Mouse (Mus musculus) embryonic facial prominence, embryonic 14.5 days (tissue): ENCODE results near the gene Klhdc7a. TPM values are rescaled to one million over a fixed set of nuclear protein-coding genes. Genes with fewer than 3 reads are reported as not detected.
"Not testable (repeated sequence)": the region's sequence is repeated elsewhere in the genome, so short reads cannot be mapped to it uniquely, and the experiment has no call there.

ENCODE experiments used
- ATAC-seq: fragments of 200-750 bp; cut with Nextera tagmentation; 2 replicates; pipeline ENCODE4 v1.8.0; 2017; ENCODE audit warnings: low read depth, moderate number of reproducible peaks, moderate TSS enrichment
- DNase-seq: peaks from one replicate; pipeline ENCODE4 v3.0.0-alpha.2; 2015; ENCODE audit warnings: low spot score
- H3K27ac ChIP-seq: fragments of 300-500 bp; sonication (generic); replicated peaks from 2 replicates; pipeline ENCODE4 v1.5.1; 2014; ENCODE audit warnings: low read depth, mild to moderate bottlenecking, low read length, moderate library complexity
- H3K27me3 ChIP-seq: fragments of 300-500 bp; sonication (generic); replicated peaks from 2 replicates; pipeline ENCODE4 v1.6.1; 2014; ENCODE audit warnings: low read length; ENCODE audit not compliant: control insufficient read depth, insufficient read depth
- H3K36me3 ChIP-seq: fragments of 300-500 bp; sonication (generic); 2 replicates; pipeline ENCODE4 v1.6.1; 2014; ENCODE audit warnings: low read length, mixed read lengths; ENCODE audit not compliant: control insufficient read depth, insufficient read depth
- H3K4me1 ChIP-seq: fragments of 300-500 bp; sonication (generic); 2 replicates; pipeline ENCODE4 v1.6.1; 2014; ENCODE audit warnings: antibody characterized with exemption, low read length; ENCODE audit not compliant: control insufficient read depth, insufficient read depth
- H3K4me2 ChIP-seq: fragments of 300-500 bp; sonication (generic); 2 replicates; pipeline ENCODE4 v1.6.1; 2014; ENCODE audit warnings: low read depth, mild to moderate bottlenecking, low read length, moderate library complexity, mixed read lengths
- H3K4me3 ChIP-seq: fragments of 300-500 bp; sonication (generic); 2 replicates; pipeline ENCODE4 v1.5.1; 2014; ENCODE audit warnings: low read depth, mild to moderate bottlenecking, low read length
- H3K9ac ChIP-seq: fragments of 300-500 bp; sonication (generic); 2 replicates; pipeline ENCODE4 v1.6.1; 2014; ENCODE audit warnings: low read depth, mild to moderate bottlenecking, low read length, moderate library complexity, mixed read lengths
- H3K9me3 ChIP-seq: fragments of 300-500 bp; sonication (generic); 2 replicates; pipeline ENCODE4 v1.6.1; 2016; ENCODE audit warnings: low read length; ENCODE audit not compliant: control insufficient read depth
- WGBS: fragments of 180-500 bp; shearing (Covaris S2); extraction: QIAGEN DNeasy Blood & Tissue Kit; methylation state at CpG from one replicate; pipeline ENCODE4 v1.1.7; 2014; 5-methylcytosine and 5-hydroxymethylcytosine counted together
- polyA plus RNA-seq: library from polyadenylated mRNA; unstranded; fragments of >200 nt; fragmentation: Nextera tagmentation; extraction: Ambion mirVana; gene quantifications from 2 replicates; pipeline ENCODE4 v1.2.1, GENCODE M21; 2014

The Klhdc7a gene
- polyA plus RNA-seq, 1 experiment from 2014 or later: 0.51 TPM

DNA sequence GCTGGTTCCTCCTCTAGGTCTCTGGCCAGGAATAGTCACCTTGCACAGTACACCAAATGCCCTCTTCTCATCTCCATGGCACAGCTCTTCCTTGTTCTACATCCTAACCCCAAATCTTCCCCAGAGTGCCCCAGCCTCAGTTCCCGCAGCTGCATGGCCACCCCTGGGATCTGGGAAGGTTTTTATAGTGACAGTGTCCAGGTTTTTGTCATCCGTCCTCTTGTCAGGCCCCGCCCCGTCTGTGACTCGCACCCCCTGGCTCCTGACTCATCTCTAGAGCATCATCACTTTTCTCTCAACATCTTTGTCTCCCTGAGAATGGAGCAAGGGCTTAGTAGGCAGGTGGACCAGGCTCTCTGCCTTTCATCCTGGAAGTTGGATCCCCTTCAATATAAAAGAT is 3.9 kb downstream of the Klhdc7a start:
- Histone ChIP-seq H3K4me1 (no peaks in the 10 kb centered on the region), H3K4me3 (no peak overlapping the region), H3K4me2 (no peak overlapping the region), H3K36me3 (no peaks in the 10 kb centered on the region), H3K27me3 (no peaks in the 10 kb centered on the region), H3K9me3 (no peaks in the 10 kb centered on the region), H3K9ac (no peak overlapping the region), H3K27ac (no peak overlapping the region)
- 90% methylated on average over 5 of the region's 5 CpGs for WGBS
- no peak for ATAC-seq
- DNase-seq: no peak

DNA sequence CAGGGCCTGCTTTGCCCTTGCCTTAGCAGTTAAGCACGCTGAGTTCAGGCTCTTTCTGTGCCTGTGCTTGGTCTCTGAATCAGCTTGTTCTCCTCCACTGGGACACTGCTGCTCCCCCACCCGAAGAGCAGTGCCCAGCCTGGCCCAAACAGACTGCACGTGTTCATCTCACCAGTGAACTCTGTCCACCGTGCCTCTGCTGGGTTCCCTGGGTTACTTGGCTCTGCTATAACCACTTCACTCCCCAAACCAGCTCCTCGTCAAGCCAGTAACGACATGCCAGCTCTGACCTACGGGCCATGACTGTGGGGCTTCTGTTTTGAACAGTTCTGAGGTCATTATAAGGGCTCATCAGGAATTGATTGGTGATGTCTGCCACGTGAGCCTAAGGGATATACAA is 4.8 kb downstream of the Klhdc7a start:
- Histone ChIP-seq H3K27me3 (no peaks in the 10 kb centered on the region), H3K27ac (no peak overlapping the region), H3K4me3 (no peak overlapping the region), H3K9me3 (no peaks in the 10 kb centered on the region), H3K36me3 (no peaks in the 10 kb centered on the region), H3K9ac (no peak overlapping the region), H3K4me1 (no peaks in the 10 kb centered on the region), H3K4me2 (no peak overlapping the region)
- DNase-seq (no peak), ATAC-seq (no peak)
- 64% methylated on average over 8 of the region's 8 CpGs for WGBS

DNA sequence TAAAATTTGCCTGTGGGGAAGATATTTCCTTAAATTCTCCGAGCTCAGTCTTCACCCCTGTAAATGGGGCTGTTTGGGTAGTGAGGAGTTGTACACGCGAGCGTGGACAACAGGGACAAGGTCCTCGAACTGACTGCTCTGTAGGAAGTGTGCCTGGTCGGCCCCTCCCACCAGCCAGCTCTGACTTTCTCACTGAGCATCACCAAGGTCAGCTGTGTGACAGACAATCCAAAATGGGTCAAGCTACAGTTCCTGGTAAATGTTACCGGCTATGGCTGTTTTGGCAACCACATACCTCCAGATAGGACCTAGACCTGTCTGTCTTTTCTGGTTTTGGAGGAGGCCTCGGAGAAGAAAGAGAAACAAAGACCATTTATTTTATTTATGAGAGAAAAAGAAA is 6.0 kb downstream of the Klhdc7a start:
- H3K36me3 ChIP-seq: no peaks in the 10 kb centered on the region
- no peak for ATAC-seq
- no peak overlapping the region for H3K4me3 ChIP-seq
- H3K4me2 ChIP-seq: no peak overlapping the region
- no peaks in the 10 kb centered on the region for H3K9me3 ChIP-seq
- H3K4me1 ChIP-seq: no peaks in the 10 kb centered on the region
- DNase-seq: no peak
- no peaks in the 10 kb centered on the region for H3K27me3 ChIP-seq
- H3K27ac ChIP-seq: no peak overlapping the region
- 91% methylated on average over 8 of the region's 8 CpGs for WGBS
- H3K9ac ChIP-seq: no peak overlapping the region

DNA sequence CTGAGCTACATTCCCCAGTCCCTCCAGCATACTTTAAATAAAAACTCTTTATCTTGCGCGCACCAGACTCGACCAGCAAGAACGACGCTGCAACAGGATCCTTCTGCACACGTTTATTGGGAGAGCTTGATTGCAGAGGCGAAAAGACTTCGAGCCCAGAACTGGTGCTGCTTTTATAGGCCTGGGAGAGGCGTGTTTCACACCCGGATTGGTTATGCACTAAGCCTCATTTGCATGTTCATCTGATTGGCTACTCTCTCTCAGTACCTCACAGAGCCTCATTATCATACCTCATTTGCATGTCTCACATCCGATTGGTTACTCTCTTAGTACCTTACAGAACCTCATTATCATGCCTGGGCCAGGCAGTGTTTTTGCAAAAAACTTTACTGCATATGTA is 6.5 kb downstream of the Klhdc7a start:
- DNase-seq, H3K4me1 ChIP-seq: not testable (repeated sequence)

DNA sequence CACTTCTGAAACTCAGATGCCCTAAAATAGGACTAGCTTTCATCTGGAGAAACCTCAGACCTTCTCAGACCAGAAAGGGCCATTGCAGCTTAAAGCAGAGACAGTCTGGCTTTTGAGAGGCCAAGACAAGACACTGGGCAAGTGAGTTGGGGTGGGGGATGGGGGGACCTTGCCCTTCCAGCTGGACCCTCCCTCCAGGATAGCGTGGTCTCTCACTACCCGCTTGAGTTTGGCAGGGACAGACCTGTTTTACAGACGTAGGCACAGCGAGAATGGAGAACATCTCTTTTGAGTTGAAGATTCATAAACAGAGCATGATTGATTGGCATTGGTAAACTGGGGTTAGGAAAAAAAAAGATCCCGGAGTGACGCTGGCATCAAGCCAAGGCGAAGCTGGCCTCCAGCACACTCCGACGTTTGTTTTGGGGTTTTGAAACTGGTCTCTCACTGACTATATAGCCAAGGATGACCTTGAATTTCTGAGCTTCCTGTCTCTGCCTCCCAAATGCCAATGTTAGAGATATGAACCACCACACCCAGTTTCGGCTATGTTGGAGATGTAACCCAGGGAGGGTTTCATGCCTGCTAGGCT is 7.0 kb downstream of the Klhdc7a start:
- Histone ChIP-seq H3K4me3 (no peak overlapping the region), H3K9ac (no peak overlapping the region), H3K27me3 (no peaks in the 10 kb centered on the region), H3K9me3 (no peaks in the 10 kb centered on the region), H3K4me2 (no peak overlapping the region), H3K27ac (no peak overlapping the region), H3K36me3 (no peaks in the 10 kb centered on the region), H3K4me1 (no peaks in the 10 kb centered on the region)
- DNase-seq: no peak
- no peak for ATAC-seq
- WGBS: 85% methylated on average over 10 of the region's 10 CpGs

More for the DNA sequence above, 6.5 kb downstream of the Klhdc7a start:
- H3K9ac ChIP-seq, H3K9me3 ChIP-seq, H3K27me3 ChIP-seq, H3K4me2 ChIP-seq, ATAC-seq, H3K36me3 ChIP-seq, H3K27ac ChIP-seq, H3K4me3 ChIP-seq: not testable (repeated sequence)
- WGBS: 86% methylated on average over 11 of the region's 11 CpGs

DNA sequence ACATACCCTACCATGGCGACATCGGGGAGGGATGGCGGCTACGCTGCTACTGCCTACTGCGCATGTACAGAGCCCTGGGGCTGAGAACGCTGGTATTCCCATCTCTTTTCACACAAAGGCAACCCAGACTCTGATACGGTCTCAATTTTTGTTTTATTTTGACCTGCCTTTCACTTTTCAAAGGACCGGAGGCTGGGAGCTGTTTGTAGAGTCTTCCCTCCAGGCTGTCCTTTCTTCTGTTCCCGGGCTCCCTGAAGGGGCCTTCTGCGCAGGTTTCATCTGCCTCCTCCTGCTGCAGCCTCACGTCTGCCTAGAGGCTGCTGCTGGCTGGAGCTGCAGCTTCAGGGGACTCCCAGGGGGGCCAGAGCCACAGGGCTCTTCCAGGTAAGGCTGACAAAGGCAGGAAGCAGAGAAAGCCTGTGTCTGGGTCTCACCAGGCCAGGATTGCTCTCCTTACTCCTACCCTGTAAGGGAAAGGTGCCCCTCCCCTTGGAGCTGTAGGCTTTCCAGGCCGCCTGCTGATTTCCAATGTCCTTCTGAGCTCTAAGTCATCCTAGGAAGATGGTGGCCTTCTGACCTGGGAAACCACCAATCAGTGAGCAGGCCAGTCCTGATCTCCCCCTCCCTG is 7.6 kb downstream of the Klhdc7a start:
- WGBS: 72% methylated on average over 12 of the region's 12 CpGs
- H3K27ac ChIP-seq: no peak overlapping the region

DNA sequence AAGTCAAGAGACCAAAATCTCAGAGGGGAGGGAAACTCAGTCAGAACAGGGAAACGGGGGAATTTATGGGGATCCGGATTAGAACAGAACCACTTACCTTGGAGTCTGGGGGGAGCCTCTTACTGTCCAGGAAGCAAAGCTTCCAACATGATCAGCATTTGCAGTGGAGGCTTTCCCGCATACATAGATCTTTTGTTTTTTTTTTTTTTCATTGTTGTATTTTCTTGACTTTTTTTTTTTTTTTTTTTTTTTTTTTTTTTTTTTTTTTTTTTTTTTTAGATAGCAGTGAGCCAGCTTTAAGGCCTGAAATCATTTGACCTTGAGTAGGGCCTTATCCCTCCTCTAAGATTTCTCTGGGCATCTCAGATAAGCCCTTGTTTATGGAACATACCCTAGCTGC is 8.6 kb downstream of the Klhdc7a start:
- Histone ChIP-seq H3K4me3 (no peak overlapping the region), H3K9ac (no peak overlapping the region), H3K36me3 (no peaks in the 10 kb centered on the region), H3K9me3 (no peaks in the 10 kb centered on the region), H3K4me1 (no peaks in the 10 kb centered on the region), H3K27ac (no peak overlapping the region), H3K27me3 (no peaks in the 10 kb centered on the region), H3K4me2 (no peak overlapping the region)
- no peak for DNase-seq
- no peak for ATAC-seq
- WGBS: 89% methylated on average over 3 of the region's 3 CpGs

More for the DNA sequence above, 7.6 kb downstream of the Klhdc7a start:
- Histone ChIP-seq H3K4me1 (no peaks in the 10 kb centered on the region), H3K36me3 (no peaks in the 10 kb centered on the region), H3K9me3 (no peaks in the 10 kb centered on the region), H3K4me3 (no peak overlapping the region), H3K4me2 (no peak overlapping the region), H3K9ac (no peak overlapping the region), H3K27me3 (no peaks in the 10 kb centered on the region)
- no peak for ATAC-seq
- no peak for DNase-seq

DNA sequence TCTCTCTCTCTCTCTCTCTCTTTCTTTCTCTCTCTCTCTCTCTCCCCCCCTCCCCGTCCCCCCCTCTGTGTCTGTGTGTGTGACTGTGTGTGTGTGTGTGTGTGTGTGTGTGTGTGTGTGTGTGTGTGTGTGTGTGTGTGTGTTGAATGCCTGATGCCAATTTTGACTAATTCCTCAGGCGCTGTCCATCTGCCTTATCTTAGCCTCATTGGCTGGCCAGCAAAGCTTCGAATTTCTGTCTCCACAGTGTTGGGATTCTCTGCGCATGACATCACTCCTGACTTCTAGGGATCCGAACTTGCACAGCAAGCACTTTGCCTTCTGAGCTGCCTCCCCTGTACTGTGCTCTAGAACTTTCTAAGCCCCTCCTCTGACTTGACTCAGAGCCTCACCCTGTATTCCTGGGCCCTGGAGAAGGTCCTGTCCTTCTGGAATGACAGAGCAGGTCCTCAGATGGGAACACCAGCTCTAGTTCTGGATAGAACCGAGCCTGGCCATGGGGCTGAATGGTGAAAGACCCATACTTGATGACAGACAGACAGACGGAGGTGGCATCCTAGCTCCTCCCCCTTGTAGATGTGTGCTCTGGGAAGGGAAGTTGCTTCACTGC is 16.8 kb downstream of the Klhdc7a start:
- DNase-seq: peak; percentile 35
- WGBS: 48% methylated on average over 6 of the region's 7 CpGs
- no peak for ATAC-seq
- Histone ChIP-seq H3K4me1 (peaks cover 13% of the 10 kb centered on the region; the same call in 1 of the 2 replicates), H3K27me3 (no peaks in the 10 kb centered on the region), H3K9ac (no peak overlapping the region), H3K27ac (no peak overlapping the region), H3K4me3 (no peak overlapping the region), H3K36me3 (no peaks in the 10 kb centered on the region), H3K9me3 (no peaks in the 10 kb centered on the region), H3K4me2 (peak overlapping the region; percentile 57; the same call in 1 of the 2 replicates)
